Mouse (Mus musculus) bone marrow macrophage, adult 2 months (primary cell): ENCODE data around the gene Fnbp1. TPM values are rescaled to one million over a fixed set of nuclear protein-coding genes. Genes with fewer than 3 reads are reported as not detected.

Experiments
- H3K27ac ChIP-seq: 2 replicates; pipeline ENCODE4 v1.5.1; 2012; ENCODE audit warnings: low read depth, low read length; ENCODE audit not compliant: insufficient read depth
- H3K4me1 ChIP-seq: 2 replicates; pipeline ENCODE4 v1.6.1; 2012; ENCODE audit warnings: low read length; ENCODE audit not compliant: control insufficient read depth, insufficient read depth
- H3K4me3 ChIP-seq: 2 replicates; pipeline ENCODE4 v1.5.1; 2012; ENCODE audit warnings: mild to moderate bottlenecking, low read length, moderate library complexity; ENCODE audit not compliant: insufficient read depth
- CTCF ChIP-seq: IDR thresholded peaks from 2 replicates; pipeline ENCODE4 v1.5.1; 2012; ENCODE audit warnings: low read depth, mild to moderate bottlenecking, low read length, moderate library complexity
- POLR2A ChIP-seq: IDR thresholded peaks from 2 replicates; pipeline ENCODE4 v1.6.1; 2012; ENCODE audit warnings: mild to moderate bottlenecking, low read depth, low read length, borderline replicate concordance
- polyA plus RNA-seq: library from polyadenylated mRNA; stranded (reverse); fragments of >200 nt; gene quantifications from 2 replicates; pipeline ENCODE4 v1.2.4, GENCODE M21; 2012; ENCODE audit not compliant: missing spikeins, insufficient read depth, insufficient read length

Fnbp1 gene
- polyA plus RNA-seq, 1 experiment, result 258 TPM

DNA sequence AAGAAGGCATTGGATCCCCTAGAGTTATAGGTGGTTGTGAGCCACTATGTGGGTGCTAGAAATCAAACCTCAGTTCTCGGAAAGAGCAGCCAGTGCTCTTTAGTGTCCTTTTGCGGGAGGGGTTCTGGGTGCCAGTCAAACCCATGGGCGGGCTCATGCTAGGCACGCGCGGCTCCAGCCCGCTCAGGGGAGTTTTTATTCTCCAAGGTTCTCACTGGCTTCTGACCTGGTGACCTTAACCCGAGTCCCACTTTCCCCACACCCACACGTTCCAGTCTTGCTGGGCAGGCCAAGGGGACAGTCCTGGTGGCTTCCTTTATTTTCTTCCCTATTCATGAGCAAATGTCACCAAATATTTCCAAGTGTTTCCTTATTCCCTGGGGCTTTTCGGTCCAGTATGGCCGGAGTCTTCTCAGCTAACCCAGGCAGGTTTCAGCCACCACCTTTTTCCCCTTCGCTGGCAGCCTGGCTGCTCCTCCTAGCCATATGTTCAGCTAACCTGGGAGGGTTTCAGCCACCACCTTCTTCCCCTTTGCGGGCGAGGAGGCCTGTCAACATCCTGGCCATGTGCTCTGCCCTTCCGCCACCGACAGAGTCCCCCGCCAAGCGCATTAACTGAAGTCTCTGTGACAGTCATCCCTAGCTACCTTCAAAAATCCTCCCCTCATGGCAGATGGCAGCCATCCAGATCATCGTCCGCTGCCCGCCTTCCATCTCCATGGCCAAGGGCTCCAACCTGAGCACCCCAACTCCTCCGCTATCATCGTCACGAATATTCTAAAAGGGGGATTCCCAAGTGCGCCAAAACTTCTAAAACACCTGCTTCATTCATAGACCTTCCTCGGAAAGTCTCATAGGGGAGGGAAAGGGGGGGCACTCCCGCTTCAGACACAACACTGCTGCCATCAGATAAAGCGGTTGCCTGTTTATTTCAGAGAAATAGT, 80.7 kb downstream of the Fnbp1 start:
- Histone ChIP-seq H3K4me3 (no peak overlapping the region), H3K4me1 (peaks cover 48% of the 10 kb centered on the region), H3K27ac (peak overlapping the region; percentile 97)
- TF ChIP-seq POLR2A (no peak), CTCF (no peak)

DNA sequence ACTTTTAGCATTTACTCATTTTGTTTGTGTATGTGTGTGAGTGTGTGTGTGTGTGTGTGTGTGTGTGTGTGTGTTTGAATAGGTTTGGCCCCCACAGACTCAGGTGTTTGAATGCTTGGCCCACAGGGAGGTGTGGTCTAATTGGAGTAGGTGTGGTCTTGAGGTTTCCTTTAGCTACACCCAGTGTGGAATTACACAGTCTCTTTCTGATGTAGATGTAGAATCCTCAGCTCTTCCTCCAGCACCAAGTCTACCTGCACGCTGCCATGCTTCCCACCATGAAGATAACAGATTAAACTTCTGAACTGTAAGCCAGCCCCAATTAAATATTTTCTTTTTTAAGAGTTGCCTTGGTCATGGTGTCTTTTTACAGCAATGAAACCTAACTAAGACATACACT, 81.5 kb downstream of the Fnbp1 start:
- Histone ChIP-seq H3K27ac (peak overlapping the region; percentile 97), H3K4me1 (peaks cover 44% of the 10 kb centered on the region), H3K4me3 (no peak overlapping the region)
- TF ChIP-seq CTCF, result no peak
- TF ChIP-seq POLR2A, result no peak

DNA sequence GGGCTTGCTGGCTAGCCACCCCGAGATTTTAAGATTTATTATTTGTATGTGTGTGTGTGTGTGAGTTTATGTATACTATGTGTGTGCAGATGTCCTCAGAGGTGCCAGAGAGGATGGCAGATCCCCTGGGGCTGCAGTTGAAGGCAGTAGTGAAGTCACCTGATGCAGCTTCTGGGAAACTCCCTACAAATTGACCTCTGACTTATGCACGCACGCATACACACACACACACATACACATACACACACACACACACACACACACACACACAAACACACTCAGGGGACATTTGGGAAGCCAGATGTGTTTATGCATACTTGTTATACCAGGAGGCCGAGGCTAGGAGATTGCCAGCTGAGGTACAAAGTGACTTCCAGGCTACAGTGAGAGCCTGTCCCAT, 83.4 kb downstream of the Fnbp1 start:
- Histone ChIP-seq H3K4me3 (no peak overlapping the region), H3K4me1 (peaks cover 38% of the 10 kb centered on the region), H3K27ac (no peak overlapping the region)
- TF ChIP-seq CTCF (no peak), POLR2A (no peak)

DNA sequence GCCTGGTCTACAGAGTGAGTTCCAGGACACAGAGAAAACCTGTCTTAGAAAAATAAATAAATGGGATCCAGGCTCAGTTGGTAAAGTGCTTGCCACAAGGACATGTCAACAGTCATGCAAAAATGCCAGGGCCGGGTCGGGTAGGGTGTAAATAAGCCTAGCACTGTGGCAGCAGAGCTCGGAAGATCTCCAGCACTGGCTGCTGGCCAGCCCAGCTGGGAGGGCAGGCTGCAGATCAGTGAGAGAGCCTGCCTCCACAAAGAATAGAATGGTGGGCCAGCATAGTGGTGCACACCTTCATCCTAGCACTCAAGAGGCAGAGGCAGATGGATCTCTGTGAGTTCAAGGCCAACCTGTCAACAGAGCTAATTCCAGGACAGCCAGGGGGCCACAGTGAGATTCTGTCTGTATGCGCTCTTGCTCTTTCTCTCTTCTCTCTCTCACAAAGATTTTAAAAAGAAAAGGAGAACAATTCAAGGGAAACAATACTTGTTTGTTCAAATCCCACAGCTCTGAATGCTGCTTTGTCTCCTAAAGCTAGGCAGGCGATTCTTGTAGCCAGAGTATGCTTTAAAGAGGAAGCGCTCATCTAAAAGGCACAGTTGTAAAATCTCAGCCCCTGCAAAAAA, 84.1 kb downstream of the Fnbp1 start:
- Histone ChIP-seq H3K4me1 (peaks cover 39% of the 10 kb centered on the region), H3K27ac (no peak overlapping the region), H3K4me3 (no peak overlapping the region)
- no peak for TF ChIP-seq CTCF
- no peak for TF ChIP-seq POLR2A

DNA sequence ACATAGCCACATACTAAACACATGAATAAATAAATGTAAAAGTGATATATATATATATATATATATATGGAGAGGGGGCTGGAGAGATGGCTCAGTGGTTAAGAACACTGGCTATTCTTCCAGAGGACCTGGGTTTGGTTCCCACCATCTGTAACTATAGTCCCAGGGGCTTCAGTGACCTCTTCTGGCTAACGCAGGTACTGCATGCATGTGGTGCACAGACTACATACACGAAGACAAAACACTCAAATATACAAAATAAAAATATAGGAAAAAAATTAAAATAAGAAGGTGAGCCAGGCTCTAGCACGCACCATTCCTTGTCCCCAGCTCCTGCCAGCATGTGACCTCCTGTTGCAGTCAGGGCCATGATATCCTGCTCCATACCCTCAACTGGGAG, 85.7 kb downstream of the Fnbp1 start:
- no peak for TF ChIP-seq POLR2A
- no peak; the same call in 1 of the 2 replicates for TF ChIP-seq CTCF
- Histone ChIP-seq H3K4me3 (no peak overlapping the region), H3K4me1 (peaks cover 37% of the 10 kb centered on the region), H3K27ac (no peak overlapping the region)

DNA sequence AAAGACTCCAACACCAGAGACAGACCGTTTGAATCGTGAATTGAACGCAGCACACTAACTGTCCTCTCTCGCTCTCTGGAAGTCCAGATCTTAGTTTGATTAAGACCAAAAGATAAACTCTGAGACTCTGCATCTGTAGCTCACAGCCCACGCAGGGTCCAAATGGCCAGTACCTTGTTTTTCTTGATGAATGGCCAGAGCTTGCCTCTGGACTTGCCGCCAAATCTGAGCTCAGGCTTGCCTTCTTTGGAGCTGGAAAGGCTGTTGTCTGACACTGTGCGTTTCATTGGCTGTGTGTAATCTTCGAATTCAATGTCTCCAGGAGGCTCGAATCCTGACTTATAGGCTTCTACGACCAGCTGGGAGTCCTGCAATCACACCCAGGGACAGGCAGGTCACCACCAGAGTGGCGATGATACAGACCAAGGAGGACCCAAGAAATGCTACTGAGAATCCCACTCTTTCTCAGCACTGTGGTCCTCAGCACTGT, 87.9 kb downstream of the Fnbp1 start:
- TF ChIP-seq POLR2A, result no peak
- no peak for TF ChIP-seq CTCF
- H3K27ac ChIP-seq, result no peak overlapping the region
- no peak overlapping the region for H3K4me3 ChIP-seq
- H3K4me1 ChIP-seq, result peaks cover 21% of the 10 kb centered on the region

DNA sequence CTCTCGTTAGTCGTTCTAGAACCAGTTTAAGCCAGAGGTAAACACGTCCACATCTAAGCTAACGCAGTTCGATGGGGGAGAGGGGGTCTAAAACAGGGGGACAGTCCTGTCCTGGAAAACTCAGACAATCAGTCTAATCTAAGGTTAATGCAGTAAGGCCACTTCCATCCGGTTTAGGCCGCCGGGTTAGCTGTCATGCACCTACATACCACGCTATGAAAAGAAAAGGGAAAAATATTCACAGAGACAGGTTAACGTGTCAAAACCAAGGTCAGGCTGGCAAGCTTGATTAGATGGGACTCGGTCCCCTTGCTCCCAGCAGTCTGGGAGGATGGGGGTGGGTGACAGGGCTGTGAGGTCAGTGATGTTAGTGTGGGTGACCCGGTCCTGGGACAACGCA, 88.4 kb downstream of the Fnbp1 start:
- peaks cover 19% of the 10 kb centered on the region for H3K4me1 ChIP-seq
- no peak for TF ChIP-seq CTCF
- TF ChIP-seq POLR2A, result no peak
- H3K4me3 ChIP-seq, result no peak overlapping the region
- H3K27ac ChIP-seq, result no peak overlapping the region

DNA sequence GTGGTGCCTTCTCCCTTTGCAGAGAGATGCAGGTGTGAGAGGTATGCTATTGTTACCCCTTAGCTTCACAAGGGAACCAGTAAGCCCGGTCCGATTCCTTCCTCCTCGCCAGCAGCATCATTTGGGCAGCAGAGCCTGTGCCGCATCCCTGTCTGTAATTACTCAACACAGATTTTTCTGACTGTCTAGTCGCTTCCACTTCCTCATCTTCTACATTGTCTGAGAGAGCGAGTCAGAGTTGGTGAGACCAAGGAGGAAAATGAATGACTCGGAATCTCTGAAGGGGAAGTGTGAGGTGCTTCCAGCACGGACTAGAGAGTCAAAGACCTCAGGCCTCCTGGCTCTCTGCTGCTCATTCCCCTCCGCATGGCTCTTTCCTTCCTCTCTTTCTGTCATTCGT, 89.4 kb downstream of the Fnbp1 start:
- no peak overlapping the region for H3K4me3 ChIP-seq
- TF ChIP-seq CTCF, result no peak
- TF ChIP-seq POLR2A, result no peak
- H3K27ac ChIP-seq, result peak overlapping the region; percentile 77
- H3K4me1 ChIP-seq, result peaks cover 19% of the 10 kb centered on the region

DNA sequence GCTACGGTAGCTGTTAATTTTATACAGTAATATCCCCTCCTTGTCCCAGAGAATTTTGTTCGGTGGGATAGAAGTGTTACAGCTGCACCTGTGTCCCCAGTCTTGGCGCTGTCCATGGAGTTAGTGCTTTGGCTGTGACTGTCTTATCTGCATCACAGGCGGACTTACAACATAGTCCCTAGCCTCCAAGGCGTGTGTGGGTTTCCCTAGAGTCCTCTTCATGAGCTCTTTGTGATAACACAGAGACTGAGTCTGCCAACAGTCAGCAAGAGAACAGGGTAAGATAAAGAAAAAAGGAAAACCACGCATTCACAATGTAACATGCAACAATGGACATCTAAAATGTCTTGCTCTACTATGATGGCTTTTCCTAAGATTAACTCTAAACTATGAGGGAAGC, 93.8 kb downstream of the Fnbp1 start:
- TF ChIP-seq CTCF (no peak), POLR2A (no peak)
- no peak overlapping the region for H3K27ac ChIP-seq
- peaks cover 13% of the 10 kb centered on the region for H3K4me1 ChIP-seq
- no peak overlapping the region for H3K4me3 ChIP-seq

DNA sequence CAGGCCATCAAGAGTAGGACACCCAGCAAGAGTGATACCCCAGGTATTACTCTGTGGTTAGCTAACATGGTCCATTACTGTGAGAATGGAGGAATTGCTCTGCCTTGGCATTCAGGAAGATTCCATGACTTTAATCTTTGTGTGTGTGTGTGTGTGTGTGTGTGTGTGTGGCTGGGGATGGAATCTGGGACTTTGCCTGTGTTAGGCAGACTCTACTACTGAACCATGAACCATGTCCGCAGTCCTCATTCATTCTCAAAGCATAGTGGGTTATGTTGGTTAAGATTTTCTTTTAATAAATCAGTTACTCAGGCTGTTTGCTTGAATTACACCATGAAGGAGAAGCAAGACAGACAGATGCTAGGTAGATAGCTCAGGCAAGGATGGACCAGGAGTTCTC, 98.0 kb downstream of the Fnbp1 start:
- Histone ChIP-seq H3K4me3 (no peak overlapping the region), H3K27ac (no peak overlapping the region), H3K4me1 (no peaks in the 10 kb centered on the region)
- TF ChIP-seq CTCF (no peak), POLR2A (no peak)
